Mouse (Mus musculus) testis, postnatal 10 days (tissue): Measurements from ENCODE around the gene Clpb.
"Not testable (repeated sequence)": the region's sequence is repeated elsewhere in the genome, so short reads cannot be mapped to it uniquely, and the experiment has no call there.

Experiments used
- DNase-seq: peaks from one replicate; pipeline ENCODE4 v3.0.0; 2021; ENCODE audit warnings: low spot score

The Clpb gene

GRCm38 (mm10) chr7:101663514-101664159 lies at the start of gene Clpb:
Gene Clpb, plus strand, starts transcription at chr7:101663633.
- peak; percentile 91 for DNase-seq

GRCm38 (mm10) chr7:101615406-101615805 lies 48.0 kb upstream of the Clpb start:
- DNase-seq = peak; percentile 54

- no peak for DNase-seq
Measured at GRCm38 (mm10) chr7:101616136-101616835, 47.1 kb upstream of the Clpb start.

- DNase-seq = no peak
Measured at GRCm38 (mm10) chr7:101617438-101618165, 45.8 kb upstream of the Clpb start.

- no peak for DNase-seq
Measured at GRCm38 (mm10) chr7:101618273-101618672, 45.2 kb upstream of the Clpb start.

- peak; percentile 60 for DNase-seq
Measured at GRCm38 (mm10) chr7:101620373-101620772, 43.1 kb upstream of the Clpb start.

GRCm38 (mm10) chr7:101621861-101622260 lies 41.6 kb upstream of the Clpb start:
- DNase-seq = not testable (repeated sequence)

- DNase-seq = no peak
Measured at GRCm38 (mm10) chr7:101624283-101624682, 39.1 kb upstream of the Clpb start.

GRCm38 (mm10) chr7:101627166-101627565 lies 36.3 kb upstream of the Clpb start:
- DNase-seq = not testable (repeated sequence)

- peak; percentile 4 for DNase-seq
Measured at GRCm38 (mm10) chr7:101628481-101628880, 35.0 kb upstream of the Clpb start.

GRCm38 (mm10) chr7:101633629-101634177 lies 29.7 kb upstream of the Clpb start:
- no peak for DNase-seq

GRCm38 (mm10) chr7:101634513-101634912 lies 28.9 kb upstream of the Clpb start:
- no peak for DNase-seq

GRCm38 (mm10) chr7:101636056-101636455 lies 27.4 kb upstream of the Clpb start:
- DNase-seq = no peak

GRCm38 (mm10) chr7:101643879-101644278 lies 19.6 kb upstream of the Clpb start:
- DNase-seq = no peak

- no peak for DNase-seq
Measured at GRCm38 (mm10) chr7:101649729-101650128, 13.7 kb upstream of the Clpb start.

- peak; percentile 65 for DNase-seq
Measured at GRCm38 (mm10) chr7:101650565-101650964, 12.9 kb upstream of the Clpb start.

GRCm38 (mm10) chr7:101653681-101654209 lies 9.7 kb upstream of the Clpb start:
- no peak for DNase-seq

- no peak for DNase-seq
Measured at GRCm38 (mm10) chr7:101654936-101655335, 8.5 kb upstream of the Clpb start.

GRCm38 (mm10) chr7:101662006-101662405 lies 1.4 kb upstream of the Clpb start:
- DNase-seq = no peak

GRCm38 (mm10) chr7:101666581-101666980 lies 3.1 kb downstream of the Clpb start:
- DNase-seq = peak; percentile 57

- DNase-seq = no peak
Measured at GRCm38 (mm10) chr7:101671601-101672280, 8.3 kb downstream of the Clpb start.

GRCm38 (mm10) chr7:101673497-101673896 lies 10.1 kb downstream of the Clpb start:
- no peak for DNase-seq
